Mouse (Mus musculus): ENCODE results near the gene Bpi.

Gene Bpi

DNA sequence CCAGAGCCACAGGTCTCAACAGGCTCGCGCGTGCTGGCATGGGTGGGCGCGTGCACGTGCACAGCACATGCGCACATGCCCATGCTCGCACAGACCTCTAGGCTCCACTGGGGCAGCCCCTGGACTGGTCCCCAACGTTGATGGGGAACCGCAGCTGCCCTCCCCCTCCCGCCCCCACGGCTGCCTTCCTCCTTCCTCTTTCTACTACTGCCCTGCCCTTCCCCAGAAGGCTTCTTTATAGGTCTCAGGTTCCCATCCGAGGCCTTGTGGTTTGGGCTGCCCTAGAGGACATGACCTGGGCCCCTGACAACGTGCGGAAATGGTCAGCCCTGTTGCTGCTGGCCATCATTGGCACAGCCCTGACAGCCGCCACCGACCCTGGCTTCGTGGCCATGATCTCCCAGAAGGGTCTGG is at the start of gene Bpi:
Bpi (plus strand) TSS at position 90 of the 414 bp plus-strand sequence.
- DNase-seq (ENCODE audit: low read depth, low spot score): no peak

DNA sequence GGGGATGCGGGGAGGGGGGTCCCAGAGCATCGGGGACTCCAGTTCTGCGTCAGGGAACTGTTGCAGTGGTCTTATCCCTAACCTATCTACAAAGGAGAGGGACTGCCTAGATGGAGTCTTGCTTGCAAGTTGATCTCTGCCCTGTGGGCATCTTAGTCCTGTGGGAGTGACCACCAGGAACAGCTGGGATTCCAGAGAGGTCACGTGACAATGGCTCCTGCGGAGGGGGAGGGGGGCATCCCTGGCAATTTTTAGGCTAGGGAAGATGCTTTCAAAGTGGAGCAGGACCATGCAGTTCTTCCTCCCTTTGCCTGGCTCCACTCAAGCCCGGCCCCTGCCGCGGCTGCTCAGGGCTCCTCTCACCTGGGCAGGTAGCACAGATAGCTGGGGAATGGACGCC is 48.1 kb upstream of the Bpi start:
- no peak for DNase-seq (ENCODE audit: low read depth, low spot score)

DNA sequence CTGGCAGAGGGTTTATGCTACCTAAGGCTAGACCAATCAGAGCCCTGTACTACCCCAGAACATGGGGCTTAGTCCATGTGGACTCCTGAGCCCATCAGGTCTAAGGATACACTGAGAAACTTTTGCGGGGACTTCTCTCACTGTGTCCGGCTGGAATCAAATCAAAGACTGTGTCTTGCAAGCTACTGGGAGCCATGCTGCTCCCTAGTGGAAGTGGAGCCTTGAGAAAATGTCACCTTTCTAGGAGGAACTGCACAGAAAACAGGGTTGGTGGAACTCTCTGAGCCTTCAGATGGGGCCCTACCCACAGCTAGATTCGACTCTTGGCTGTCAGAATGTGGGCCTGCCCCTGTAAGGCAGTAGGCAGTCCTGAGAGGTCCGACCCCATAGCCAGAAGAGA is 47.4 kb upstream of the Bpi start:
- no peak for DNase-seq (ENCODE audit: low read depth, low spot score)

DNA sequence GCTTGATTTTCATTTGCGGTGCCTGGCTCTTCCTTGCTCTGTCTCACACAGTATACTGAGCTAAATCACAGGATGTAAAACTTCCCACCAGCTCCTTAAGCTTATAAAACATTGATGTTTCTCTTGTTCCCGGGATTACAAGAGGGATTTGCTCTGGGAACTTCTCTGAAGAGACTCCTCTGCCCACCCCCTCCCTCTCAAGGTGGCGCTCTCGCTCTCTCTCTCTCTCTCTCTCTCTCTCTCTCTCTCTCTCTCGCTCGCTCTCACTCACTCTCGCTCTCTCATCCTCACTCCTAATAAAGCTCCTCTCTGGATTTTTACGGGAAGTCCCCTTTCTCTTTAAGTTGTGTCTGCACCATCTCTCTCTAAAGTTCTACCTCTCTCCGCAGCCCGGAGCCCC is 46.9 kb upstream of the Bpi start:
- no peak for DNase-seq (ENCODE audit: low read depth, low spot score)

DNA sequence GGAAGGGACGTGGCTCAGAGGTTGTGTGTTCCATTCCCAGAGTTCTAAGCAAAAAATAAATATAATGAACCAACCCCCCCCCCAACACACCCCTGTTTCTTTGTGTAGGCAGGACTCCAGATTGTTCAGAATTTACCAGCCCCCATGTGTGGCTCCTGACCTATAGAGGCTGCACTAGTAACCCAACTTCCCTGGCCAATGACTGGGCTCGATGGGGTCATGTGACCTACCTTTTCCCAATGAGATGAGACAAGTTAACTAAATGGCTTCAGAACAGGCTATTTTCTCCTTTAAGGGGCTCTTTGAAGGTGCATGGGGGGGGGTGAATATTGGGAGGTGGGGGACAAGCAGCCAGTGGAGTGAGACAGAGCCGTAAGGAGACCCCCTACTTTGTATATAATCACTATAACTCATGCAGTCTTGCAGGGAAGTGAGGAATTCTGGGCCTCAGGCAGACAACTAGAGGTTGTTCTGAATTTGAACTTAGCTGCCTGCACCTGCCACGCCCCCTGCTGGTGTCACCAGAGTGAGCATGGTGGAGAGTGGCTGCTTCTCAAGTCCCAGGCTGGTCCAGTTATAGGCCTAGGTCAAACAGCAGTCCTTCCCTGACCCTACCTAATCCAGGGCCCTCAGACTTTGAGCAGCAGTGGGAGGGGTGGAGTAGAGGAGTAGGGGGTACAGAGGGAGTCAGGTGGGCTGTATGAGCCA is 46.0 kb upstream of the Bpi start:
- DNase-seq (ENCODE audit: low read depth, low spot score): no peak

DNA sequence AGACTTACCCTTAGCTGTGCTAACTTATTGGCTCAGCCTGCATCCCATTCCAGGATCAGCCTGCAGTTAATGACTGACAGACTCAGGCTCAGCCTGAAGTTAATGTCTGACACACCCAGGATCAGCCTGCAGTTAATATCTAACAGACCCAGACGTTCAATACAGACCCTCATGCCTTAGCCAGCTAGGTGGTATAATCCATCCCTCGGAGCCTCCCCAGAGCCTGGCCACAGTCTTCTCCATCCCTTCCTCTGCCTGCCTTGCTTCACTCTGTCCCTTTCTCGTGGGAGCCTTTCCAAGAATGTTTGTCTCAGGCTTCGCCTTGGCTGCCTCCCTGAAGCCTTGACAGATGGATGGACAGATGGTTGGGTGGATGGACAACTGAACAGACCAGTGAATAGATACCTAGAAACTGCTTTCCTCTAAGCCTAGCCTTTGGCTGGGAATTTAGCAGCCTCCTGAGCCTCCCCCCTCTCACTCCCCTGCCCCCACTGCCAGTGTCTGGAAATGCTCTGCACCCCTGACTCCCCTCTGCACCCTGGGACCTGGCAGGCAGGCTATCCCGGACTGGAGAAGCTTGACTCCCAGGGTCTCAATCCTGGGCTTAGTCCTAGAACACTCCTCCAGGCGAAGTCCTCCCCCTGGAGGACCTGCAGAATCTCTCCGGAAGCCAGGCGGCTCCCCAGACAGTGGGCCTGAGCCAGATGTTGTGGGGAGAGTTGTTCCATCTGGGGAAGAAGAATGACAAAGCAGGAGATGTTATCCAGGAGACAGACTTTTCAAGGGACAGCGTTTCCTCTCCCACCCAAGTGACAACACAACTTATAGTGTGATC is 42.4 kb upstream of the Bpi start:
- no peak for DNase-seq (ENCODE audit: low read depth, low spot score)

DNA sequence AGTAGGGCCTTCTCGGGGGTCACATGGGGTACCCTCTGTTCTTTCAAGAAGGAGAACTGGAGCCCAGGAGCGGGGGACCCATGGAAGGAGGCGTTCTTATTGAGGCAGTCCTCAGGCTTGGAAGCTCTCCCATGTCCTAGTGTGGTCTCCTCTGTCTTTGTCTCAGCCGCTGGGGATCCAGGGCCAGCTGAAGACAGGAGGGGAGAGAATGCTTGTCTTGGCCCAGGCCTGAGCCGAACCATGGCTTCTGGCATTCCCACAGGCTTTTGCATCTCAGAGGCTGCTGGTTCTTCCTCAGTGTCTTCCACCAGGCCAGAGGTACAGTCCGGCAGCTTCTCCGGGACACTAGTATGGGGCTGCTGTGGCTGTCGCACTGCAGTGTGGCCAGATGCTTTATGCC is 41.4 kb upstream of the Bpi start:
- no peak for DNase-seq (ENCODE audit: low read depth, low spot score)

DNA sequence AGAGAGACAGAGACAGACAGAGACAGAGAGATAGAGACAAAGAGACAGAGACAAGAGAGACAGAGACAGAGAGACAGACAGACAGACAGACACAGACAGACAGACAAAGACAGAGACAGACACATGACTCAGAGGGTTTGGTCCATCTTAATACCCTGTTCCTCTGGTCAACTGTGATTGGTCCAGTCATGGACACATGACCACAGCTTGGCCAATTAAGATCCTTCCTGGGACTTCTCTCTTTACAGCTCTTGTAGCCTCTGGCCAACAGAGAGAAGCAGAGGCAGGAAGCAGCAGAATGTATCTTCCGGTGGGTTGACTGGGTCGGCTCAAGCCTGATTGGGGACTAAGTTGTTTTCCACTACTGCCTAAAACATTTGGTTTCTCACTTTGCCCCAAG is 38.3 kb upstream of the Bpi start:
- DNase-seq (ENCODE audit: low read depth, low spot score): no peak

DNA sequence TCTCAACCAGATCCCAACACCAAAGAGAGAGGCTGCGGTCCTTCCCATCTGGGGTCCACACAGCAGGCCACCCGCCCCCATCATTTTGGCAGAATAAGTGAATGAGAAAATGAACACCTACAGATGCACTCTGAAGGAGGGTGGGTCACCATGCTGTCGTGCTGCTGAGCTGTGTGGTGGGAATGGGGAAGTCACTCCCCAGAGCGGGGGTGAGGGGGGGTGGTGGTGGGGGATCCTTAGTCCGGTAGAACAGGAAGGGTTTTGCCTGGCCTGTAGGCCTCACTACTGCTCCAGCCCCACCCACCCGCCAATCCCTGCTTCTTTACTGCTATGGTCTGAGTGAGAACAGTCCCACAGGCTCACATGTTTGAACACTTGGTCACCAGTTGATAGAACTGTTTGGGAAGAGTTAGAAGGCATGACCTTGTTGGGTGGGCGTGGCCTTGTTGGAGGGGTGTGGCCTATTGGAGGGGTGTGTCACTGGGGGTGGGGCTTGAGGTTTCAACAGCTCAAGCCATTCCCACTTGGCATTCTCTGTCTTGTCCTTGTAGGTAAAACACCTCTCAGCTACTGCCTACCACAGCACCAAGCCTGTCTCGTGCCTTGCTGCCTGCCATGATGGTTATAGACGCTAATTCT is 36.3 kb upstream of the Bpi start:
- DNase-seq (ENCODE audit: low read depth, low spot score): no peak

DNA sequence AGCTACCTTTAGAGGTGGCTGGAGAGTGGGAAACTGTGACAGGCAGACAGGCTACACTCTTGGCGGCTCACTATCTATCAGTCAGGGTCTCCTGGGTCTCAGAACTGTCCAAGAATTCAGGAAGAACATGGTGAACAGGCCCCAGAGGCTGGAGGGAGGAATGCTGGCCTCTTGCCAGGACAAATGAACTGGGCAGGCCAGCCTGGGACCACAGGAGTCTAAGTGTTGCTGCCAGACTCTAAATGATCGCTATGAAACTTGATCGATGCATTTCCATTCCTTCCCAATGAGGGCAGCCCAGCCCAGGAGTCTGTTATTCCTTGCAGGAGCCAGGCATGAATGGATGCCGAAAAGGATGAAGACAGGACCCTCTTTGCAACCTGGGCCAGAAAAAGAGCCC is 35.2 kb upstream of the Bpi start:
- DNase-seq (ENCODE audit: low read depth, low spot score): no peak

DNA sequence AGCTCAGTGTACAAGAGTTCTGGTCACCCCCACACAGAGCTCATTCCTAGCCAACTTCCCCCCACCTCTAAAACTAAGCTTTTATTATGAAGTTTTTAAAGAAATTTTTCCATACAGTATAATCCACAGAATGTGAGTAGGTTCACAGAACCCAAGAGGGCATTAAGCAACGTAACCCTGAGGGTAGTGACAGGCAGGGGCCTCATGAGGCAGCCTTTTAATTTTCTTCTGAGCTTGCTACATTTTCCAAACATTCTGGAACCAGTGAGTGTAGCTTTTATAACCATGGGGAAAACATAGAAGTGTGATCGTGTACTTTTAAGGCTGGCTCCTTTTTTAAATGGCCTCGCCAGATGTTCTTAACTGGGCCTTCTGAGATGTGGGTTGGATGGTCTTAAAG is 34.4 kb upstream of the Bpi start:
- DNase-seq (ENCODE audit: low read depth, low spot score): no peak

DNA sequence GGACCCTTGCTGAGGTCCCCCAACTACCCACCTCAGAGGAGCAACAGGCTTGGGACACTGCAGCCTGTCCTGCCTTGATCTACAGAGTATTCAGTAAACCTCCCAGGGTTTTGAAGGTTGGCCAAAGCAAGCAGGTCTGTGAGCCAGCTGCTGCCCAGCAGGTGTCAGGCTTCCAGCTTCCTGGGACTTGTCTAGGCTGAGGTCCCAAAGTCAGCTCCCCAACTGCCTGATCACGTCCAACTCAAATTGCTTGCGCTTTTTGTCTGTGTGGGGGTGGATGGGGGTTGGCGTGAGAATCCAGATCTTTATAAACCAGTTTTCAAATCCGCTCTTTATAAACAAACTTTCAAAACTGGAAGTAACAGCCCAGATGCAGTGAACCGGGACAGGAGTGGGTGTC is 32.6 kb upstream of the Bpi start:
- no peak for DNase-seq (ENCODE audit: low read depth, low spot score)

DNA sequence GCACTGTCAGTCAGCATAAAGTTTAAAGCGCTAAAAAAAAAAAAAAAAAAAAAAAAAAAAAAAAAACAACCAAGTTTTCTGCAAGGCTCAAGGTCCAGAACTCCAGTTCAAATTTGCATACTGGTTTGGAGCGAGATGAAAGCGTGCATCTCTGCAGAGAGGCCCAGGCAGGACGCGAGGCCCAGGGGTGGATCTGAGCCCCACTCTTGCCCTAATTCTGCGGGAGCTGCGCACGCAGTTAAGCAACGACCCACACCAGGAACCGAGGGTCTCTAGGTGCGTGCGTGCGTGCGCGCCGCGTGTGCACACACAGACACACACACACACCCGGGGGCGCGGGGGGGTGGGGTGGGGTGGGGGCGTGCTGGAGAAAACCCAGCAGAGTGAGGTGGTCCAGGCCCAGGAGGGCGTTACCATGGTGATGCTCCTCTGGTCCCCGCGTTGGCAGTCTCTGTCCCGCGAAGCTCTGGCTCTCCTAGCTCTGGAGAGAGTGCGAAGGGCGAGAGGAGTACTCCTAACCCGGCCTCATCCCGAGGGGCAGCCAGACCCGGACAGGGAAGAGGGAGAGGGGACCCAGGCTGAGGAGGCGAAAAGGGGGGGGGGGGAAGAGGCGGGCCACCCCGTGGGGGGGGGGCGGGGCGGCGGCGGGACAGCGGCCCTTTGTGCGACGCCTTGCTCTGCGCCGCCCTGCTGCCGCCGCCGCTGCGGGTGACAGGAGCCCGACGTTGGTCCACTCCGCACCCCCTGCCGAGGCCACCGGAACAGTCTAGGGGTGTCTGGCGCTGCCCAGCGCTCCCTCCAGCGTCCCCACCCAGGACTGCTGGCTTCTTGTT is 29.0 kb upstream of the Bpi start, which contains the start of gene D630003M21Rik:
D630003M21Rik (minus strand) TSS at position 553 of the 833 bp plus-strand sequence.
- no peak for DNase-seq (ENCODE audit: low read depth, low spot score)

DNA sequence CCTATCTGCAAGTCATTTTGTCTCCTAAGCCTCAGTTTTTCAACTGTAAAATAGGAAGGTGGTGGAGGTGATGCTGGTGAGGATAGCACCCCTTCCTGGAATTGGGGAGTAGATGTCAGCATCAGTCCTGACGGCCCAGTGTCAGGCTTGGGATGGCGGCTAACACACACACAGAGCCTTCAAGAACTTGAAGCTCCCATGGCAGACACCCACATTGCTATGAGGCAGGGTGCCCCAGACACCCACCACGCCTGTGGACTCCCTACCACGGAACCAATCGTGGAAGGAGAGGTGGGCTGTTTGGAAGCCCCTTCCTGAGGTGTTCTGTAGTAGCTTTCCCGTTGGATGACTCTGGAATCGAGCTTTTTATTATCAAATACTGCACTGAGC is 28.4 kb upstream of the Bpi start:
- no peak for DNase-seq (ENCODE audit: low read depth, low spot score)

DNA sequence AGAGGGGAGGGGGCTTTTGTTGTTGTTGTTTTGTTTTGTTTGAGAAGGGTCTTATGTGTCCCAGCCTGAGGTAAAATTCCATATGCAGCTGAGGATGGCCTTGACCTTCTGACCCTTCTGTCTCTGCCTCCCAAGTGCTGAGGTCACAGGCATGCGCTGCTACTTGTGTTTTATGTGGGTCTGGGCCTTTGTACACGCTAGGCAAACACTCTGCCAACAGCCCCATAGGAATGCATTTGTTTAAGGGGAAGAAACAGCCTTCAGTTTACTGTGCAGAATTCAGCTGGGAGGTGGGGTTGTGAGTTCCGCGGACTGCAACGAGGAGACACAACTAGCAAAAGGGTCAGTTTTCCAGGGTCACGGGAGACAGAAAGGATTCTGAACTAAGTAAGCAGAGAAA is 27.3 kb upstream of the Bpi start:
- no peak for DNase-seq (ENCODE audit: low read depth, low spot score)

DNA sequence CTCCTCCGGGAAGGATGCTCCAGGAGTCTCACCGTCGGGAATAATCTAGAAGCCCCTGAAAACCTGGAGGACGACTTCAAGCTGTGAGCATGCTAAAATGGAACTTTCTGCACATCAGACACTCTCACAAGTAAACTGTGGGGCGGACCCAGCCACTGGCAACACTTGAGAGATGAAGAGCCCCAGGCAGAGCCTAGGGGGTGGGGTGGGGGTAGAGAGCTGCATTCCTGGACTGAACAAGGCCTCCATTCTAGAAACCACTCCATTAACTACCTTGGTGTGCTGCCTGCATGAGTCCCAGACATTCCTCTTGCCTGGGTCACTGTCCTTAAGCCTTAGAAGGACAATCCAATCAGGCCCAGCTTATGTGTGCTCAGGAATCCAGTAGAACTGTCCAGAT is 26.8 kb upstream of the Bpi start:
- no peak for DNase-seq (ENCODE audit: low read depth, low spot score)

DNA sequence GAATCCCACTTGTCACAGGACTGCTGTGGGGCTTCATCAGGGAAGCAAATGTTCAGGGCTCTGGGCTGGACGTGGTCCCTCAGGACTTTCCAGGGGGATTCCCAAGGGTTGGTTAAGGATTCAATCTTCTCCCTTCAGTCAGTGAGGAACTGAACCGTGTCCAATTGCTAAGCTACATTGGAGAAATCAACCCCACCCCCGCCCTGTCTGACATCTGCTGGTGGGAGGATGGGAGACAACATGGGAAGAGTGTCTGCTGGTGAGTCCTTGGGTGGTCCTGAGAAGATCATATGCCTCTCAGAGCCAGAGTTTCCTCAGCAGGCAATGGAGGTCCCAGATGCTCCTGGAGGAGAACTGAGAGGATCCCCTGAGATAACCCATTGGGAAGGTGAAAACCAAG is 25.5 kb upstream of the Bpi start:
- no peak for DNase-seq (ENCODE audit: low read depth, low spot score)

DNA sequence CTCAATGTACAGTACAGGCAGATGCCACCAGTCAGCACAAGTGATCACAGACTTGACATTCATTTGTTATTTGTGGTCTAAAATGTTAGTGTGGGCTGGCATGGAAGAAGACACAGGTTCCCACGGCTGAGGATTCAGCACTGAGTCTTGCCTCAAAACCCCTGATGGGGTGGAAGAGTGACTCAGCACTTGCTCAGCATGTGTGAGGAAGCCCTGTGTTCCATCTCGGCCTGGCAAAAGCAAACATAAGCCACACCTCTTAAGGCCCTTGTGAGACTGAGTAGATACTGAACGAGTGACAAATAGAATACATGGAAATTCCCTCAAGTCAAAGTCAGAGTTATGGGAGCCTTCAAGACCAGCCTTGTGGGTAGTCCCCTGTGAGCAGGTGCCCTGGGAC is 24.8 kb upstream of the Bpi start:
- DNase-seq (ENCODE audit: low read depth, low spot score): no peak

DNA sequence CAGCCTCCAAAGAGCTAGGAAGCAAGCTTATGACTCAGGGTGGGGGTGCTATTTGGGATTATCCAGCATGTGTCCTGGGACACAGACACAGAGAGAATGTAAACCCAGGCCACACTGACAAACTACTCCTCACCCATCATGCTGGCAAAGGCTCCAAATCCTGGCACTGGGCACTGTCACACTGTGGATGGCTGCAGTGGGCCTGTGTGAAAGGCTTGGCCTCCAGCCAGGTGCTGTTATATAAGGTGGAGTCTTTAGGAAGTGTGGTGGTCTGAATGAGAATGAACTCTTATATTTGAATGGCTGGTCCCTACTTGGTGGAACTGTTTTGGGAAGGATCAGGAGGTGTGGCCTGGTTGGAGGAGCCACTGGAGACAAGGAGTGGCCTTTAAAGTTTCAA is 21.2 kb upstream of the Bpi start:
- no peak for DNase-seq (ENCODE audit: low read depth, low spot score)

DNA sequence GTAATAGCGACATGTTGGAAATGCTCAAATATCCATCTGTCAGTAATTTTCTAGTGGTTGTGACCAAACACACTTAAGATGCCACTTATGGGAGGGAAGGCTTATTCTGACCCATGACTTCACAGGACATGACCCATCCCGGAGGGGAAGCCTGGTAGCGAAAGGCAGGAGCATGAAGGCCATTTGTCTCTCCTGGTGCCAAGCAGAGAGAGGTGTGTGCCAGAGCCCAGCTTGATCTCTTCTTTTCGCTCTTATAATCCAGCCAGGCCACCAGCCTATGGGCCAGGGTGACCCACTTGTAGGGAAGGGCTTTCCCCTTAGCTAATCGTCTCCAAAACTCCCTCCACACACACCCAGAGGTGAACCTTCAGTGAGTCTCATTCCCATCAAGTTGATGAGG is 19.8 kb upstream of the Bpi start:
- no peak for DNase-seq (ENCODE audit: low read depth, low spot score)

DNA sequence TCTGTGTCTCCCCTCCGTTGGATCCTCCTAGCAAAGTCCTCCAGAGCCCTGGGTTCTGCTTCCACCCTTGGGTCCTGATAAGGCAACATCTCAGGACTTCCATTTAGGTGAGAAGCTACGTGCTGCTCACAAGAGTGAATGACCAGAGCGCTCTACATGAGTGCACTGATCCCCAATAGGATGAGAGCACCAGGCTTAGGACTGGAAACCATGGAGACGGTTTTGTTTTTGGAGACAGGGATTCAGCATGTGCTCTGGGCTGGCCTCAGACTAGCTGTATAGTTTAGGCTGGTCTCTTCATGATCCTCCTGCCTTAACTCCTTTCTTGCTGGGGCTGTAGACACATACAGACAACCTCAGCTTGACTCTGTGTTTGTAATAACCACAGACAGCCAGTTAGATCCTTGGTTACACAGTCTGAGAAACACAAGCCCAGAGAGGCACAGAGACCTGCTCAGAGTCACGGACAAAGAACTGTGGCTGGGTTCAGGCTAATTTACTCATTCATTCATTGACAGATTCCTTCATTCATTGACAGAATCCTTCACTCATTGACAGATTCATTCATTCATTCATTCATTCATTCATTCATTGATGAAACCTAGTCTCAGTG is 16.7 kb upstream of the Bpi start:
- no peak for DNase-seq (ENCODE audit: low read depth, low spot score)

All from retina, postnatal 7 days (tissue).